Mouse (Mus musculus) large intestine, adult 2 months (tissue): ENCODE data around the gene Narfl. TPM values are rescaled to one million over a fixed set of nuclear protein-coding genes. Genes with fewer than 3 reads are reported as not detected.

ENCODE experiments used
- DNase-seq: peaks from one replicate; pipeline ENCODE4 v3.0.0-alpha.2; 2012; ENCODE audit warnings: low read depth, low spot score
- WGBS: fragments of 180-500 bp; shearing (Covaris S2); methylation state at CpG from one replicate; pipeline ENCODE4 v1.1.7; 2018; 5-methylcytosine and 5-hydroxymethylcytosine counted together
- polyA plus RNA-seq: library from polyadenylated mRNA; depleted of rRNA; stranded (reverse); fragments of >200 nt; gene quantifications from 2 replicates; pipeline ENCODE4 v1.2.3, GENCODE M21; 2012; rRNA removed

Gene Narfl
- polyA plus RNA-seq, 1 experiment: 19.6 TPM

GRCm38 (mm10) chr17:25827546-25828222 lies 54.1 kb downstream of the Narfl start:
- 92% methylated on average over 22 of the region's 22 CpGs for WGBS
- DNase-seq: no peak

- DNase-seq: no peak
- 79% methylated on average over 8 of the region's 8 CpGs for WGBS
Measured at GRCm38 (mm10) chr17:25828223-25828594, 54.6 kb downstream of the Narfl start.

GRCm38 (mm10) chr17:25828712-25829557 lies 55.4 kb downstream of the Narfl start, which contains the start of gene Jmjd8:
Gene Jmjd8, plus strand, starts transcription at chr17:25828867.
- DNase-seq: no peak
- WGBS: under 1% methylated on average over 32 of the region's 32 CpGs

DNA sequence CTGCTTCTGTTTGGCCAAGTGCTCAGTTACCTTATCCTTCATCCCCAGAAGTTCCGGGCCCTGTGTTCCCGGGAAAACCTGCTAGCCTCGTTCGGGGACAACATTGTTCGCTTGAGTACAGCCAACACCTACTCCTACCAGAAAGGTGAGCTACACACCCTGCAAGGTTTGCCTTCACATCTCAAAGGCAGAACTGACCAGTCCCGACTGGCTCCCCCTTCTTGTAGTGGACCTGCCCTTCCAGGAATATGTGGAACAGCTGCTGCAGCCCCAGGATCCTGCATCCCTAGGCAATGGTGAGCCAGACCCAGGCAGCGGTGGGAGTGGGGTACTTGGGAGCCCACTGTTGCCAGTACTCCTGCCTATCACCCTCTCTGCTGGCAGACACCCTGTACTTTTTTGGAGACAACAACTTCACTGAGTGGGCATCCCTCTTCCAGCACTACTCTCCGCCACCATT lies 56.0 kb downstream of the Narfl start:
- no peak for DNase-seq
- 27% methylated on average over 8 of the region's 8 CpGs for WGBS

DNA sequence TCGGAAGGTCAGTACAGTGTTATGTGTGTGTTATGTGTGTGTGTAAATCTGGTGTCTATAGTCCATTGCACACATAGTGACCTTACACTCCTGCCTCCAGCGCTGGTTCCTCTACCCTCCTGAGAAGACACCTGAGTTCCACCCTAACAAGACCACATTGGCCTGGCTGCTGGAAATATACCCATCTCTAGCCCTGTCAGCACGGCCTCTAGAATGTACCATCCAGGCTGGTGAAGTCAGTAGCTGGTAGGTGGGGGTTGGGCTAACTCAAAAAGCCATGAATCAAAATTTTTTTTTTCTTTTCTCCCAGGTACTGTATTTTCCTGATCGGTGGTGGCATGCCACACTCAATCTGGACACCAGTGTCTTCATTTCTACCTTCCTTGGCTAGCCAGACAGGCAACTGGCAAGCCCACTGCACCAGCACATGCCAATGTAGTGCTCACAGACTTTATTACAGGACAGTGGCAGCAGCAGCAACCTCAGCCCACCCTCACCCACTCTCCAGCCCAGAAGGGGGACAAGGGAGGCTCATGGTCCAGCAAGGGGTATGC lies 56.7 kb downstream of the Narfl start:
- 71% methylated on average over 4 of the region's 4 CpGs for WGBS
- DNase-seq: no peak

- DNase-seq: no peak
- WGBS: 81% methylated on average over 14 of the region's 14 CpGs
Measured at GRCm38 (mm10) chr17:25830806-25831431, 57.3 kb downstream of the Narfl start.

- DNase-seq: no peak
- WGBS: 24% methylated on average over 21 of the region's 21 CpGs
Measured at GRCm38 (mm10) chr17:25831451-25832281, 58.1 kb downstream of the Narfl start.

DNA sequence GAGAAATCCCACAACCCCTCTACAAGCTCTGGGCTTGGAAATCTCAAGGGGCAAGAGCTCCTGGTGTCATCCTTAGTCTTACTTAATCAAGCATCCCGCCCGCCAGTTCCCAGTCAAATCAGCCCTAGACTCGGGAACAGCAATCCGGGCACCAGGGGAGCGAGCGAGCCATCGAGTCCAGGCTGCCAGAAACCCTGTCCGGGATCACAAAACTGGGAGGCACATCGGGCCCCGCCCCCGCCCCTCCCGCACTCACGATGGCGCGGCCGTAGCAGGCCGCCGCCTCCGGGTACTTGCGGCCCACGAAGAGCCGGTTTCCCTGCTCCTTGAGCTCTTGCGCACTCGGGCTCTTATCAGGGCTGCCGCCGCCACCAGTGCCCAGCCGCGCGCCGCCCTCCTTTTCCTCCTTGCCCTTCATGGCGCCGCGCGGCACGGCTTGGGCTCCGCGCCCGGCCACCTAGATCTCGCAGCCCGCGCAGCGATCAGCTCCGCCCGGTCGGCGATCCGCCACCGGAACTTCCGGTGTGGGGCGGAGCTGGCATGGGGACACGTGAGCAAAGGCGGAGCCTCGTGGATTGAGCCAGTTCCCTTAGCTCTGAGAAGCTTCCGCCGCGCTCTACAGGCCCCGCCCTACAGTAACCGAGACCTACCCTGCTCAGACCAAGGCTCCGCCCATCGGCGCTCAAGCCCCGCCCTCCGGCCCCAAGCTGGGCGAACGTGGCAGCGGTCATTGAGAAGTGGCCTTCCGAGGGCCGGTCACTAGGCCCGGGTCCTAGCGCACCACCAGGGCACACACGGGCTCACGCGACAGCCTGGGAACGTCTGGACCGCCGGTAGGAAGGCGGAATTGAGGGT lies 59.1 kb downstream of the Narfl start:
- peak; percentile 94 for DNase-seq
- under 1% methylated on average over 77 of the region's 77 CpGs for WGBS

Other genes with a start within 250 kb of the Narfl start
- gene Sox8, start 203.1 kb upstream of the Narfl start, polyA plus RNA-seq: 0.36 and 0.58 TPM in 2 replicates
- 14.0 and 14.2 TPM in 2 replicates for gene Lmf1, start 194.7 kb upstream of the Narfl start, polyA plus RNA-seq
- gene Gng13, start 56.6 kb upstream of the Narfl start, polyA plus RNA-seq: 0.23 and 0.37 TPM in 2 replicates
- gene Chtf18, start 46.4 kb upstream of the Narfl start, polyA plus RNA-seq: 18.4 and 20.4 TPM in 2 replicates
- gene Rpusd1, start 46.1 kb upstream of the Narfl start, polyA plus RNA-seq: 22.1 and 22.9 TPM in 2 replicates
- gene Mslnl, start 37.7 kb upstream of the Narfl start, polyA plus RNA-seq: 0.24 and 0.26 TPM in 2 replicates
- gene Msln, start 19.4 kb upstream of the Narfl start, polyA plus RNA-seq: 4.8 and 8.4 TPM in 2 replicates
- gene Haghl, start 11.9 kb downstream of the Narfl start, polyA plus RNA-seq: 24.0 and 26.6 TPM in 2 replicates
- 0.04 TPM in 1 of 2 replicates, not detected in the other for gene Ccdc78, start 12.8 kb downstream of the Narfl start, polyA plus RNA-seq
- gene Fam173a, start 19.1 kb downstream of the Narfl start, polyA plus RNA-seq: 91.8 and 108 TPM in 2 replicates
- 1.3 TPM in 1 of 2 replicates, not detected in the other for gene AC134908.4, start 21.9 kb downstream of the Narfl start, polyA plus RNA-seq
- gene Metrn, start 23.4 kb downstream of the Narfl start, polyA plus RNA-seq: 20.9 and 26.5 TPM in 2 replicates
- gene Fbxl16, start 35.3 kb downstream of the Narfl start, polyA plus RNA-seq: 1.6 and 2.1 TPM in 2 replicates
- 30.4 and 39.6 TPM in 2 replicates for gene Wdr24, start 49.9 kb downstream of the Narfl start, polyA plus RNA-seq
- 48.8 and 54.5 TPM in 2 replicates for gene Jmjd8, start 55.1 kb downstream of the Narfl start, polyA plus RNA-seq
- gene Stub1, start 59.6 kb downstream of the Narfl start, polyA plus RNA-seq: 155 and 157 TPM in 2 replicates
- 4.1 and 4.6 TPM in 2 replicates for gene Rhbdl1, start 63.5 kb downstream of the Narfl start, polyA plus RNA-seq
- gene Gm20683, start 68.0 kb downstream of the Narfl start, polyA plus RNA-seq: 22.2 and 32.3 TPM in 2 replicates
- gene Rhot2, start 71.1 kb downstream of the Narfl start, polyA plus RNA-seq: 59.9 and 83.1 TPM in 2 replicates
- 18.6 and 19.8 TPM in 2 replicates for gene Wdr90, start 87.7 kb downstream of the Narfl start, polyA plus RNA-seq
- 39.8 and 49.0 TPM in 2 replicates for gene Mcrip2, start 95.0 kb downstream of the Narfl start, polyA plus RNA-seq
- gene Mettl26, start 101.3 kb downstream of the Narfl start, polyA plus RNA-seq: 78.7 and 115 TPM in 2 replicates
- 0.78 and 1.0 TPM in 2 replicates for gene Wfikkn1, start 107.1 kb downstream of the Narfl start, polyA plus RNA-seq
- gene Rab40c, start 146.0 kb downstream of the Narfl start, polyA plus RNA-seq: 38.0 and 40.7 TPM in 2 replicates
- gene Pigq, start 171.2 kb downstream of the Narfl start, polyA plus RNA-seq: 73.7 and 90.3 TPM in 2 replicates
- gene Nhlrc4, start 171.2 kb downstream of the Narfl start, polyA plus RNA-seq: not detected in 2 replicates
- not detected in 2 replicates for gene A930017K11Rik, start 178.8 kb downstream of the Narfl start, polyA plus RNA-seq
- gene Capn15, start 212.0 kb downstream of the Narfl start, polyA plus RNA-seq: 26.1 and 44.5 TPM in 2 replicates